Mouse (Mus musculus) ovary, postnatal 14 days (tissue): Measurements from ENCODE around the gene Mymk.

Experiments
- DNase-seq: peaks from one replicate; pipeline ENCODE4 v3.0.0; 2022; ENCODE audit warnings: low spot score

Gene Mymk

DNA sequence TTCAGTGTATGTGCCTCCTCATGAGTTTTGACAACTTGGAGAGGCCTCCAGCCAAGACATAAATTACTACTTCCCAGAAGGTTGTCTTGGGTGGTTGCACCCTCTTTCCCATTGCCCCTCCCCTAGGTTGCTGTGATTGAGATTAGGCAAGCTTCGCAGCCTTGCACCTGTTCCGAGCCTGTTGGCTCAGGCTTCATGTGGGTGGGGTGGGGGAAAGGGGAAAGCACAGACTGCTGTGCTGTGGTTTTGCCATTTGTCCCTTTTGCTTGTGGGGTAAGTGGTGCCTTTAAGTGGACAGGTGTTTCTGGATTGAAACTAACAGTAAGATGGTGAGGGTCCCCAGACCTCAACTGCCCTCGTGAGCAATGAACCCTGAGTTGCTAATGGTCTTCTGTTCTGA lies 36.0 kb downstream of the Mymk start:
- DNase-seq: no peak

DNA sequence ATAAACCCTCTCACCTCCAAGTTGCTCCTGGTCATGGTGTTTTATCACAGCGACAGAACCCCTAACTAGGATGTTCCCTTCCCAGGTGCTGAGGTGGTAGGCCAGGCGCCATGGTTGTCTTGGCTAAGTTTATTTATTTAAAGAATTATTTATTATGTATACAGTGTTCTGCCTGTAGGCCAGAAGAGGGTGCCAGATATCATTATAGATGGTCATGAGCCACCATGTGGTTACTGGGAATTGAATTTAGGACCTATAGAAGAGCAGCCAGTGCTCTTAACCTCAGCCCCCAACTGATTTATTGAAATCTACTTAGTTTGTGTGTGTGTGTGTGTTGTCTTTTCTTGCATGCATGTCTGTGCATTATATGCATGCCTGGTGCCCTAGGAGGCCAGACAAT lies 39.6 kb downstream of the Mymk start:
- no peak for DNase-seq

DNA sequence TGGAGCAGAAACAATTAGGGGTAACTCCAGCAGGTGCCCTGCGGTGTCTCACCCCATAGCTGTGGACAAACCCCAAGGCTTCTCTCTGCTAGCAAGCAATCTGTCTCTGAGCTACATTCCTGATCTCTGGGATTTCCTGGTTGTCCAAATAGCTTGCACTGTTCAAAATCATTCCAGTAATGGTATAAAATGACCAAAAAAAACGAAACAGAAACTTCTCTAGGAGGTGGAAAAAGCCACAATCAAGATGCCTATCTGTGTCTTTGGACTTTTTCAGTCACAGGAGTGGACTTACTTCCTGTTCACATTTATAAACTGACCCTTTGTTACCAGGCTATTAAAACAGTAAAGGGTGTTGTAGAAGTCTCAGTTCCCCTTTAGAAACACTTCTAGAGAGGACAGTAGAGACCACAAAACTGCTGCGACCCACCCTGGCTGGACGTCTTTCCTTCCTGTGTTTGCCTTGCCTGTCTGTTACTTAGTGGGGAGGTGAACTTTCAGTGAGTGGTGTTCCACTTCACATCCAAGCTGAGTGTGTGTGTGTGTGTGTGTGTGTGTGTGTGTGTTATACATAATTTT lies 43.5 kb downstream of the Mymk start:
- no peak for DNase-seq

DNA sequence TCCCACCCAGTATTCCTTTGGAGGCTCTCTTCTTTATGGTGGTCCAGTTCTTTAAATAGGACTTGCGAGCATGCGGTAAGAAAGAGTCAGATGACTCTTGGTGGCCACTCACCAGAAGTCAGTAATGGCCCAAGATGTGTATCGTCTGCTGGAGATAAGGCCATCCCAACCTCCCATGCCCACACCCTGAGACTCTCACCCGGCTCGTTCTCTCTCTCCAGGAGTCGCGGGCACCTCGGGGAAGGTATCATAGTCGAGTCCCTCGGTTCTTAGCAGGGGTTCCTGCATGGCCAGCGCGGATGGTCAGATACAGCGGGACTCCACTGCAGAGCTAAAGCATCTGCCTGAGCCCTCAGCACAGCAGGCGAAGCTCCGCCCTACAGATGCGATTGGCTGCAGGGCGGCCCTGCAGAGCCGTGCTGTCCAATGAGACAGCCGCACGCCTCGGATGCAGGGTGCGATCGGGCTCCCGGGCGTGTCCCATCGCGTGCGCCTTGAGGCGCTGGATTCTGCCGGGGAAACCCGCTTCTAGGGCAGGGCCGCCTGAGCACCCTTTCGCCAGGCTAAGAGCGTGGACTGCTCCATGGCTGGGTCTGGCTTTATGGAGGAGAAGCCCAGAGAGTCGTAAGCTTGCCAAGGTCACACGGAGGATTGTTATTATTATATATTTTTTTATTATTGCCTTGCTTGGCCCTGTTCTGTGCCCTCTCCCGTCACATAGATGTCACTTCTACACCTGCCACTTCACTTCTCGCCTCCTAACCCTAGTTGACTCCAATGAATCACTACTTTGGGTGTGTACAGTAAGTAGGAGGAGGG lies 44.2 kb downstream of the Mymk start, which contains the start of gene Slc2a6:
TSS of gene Slc2a6 (minus strand) at position 381 of the 819 bp plus-strand sequence.
- peak; percentile 65 for DNase-seq

DNA sequence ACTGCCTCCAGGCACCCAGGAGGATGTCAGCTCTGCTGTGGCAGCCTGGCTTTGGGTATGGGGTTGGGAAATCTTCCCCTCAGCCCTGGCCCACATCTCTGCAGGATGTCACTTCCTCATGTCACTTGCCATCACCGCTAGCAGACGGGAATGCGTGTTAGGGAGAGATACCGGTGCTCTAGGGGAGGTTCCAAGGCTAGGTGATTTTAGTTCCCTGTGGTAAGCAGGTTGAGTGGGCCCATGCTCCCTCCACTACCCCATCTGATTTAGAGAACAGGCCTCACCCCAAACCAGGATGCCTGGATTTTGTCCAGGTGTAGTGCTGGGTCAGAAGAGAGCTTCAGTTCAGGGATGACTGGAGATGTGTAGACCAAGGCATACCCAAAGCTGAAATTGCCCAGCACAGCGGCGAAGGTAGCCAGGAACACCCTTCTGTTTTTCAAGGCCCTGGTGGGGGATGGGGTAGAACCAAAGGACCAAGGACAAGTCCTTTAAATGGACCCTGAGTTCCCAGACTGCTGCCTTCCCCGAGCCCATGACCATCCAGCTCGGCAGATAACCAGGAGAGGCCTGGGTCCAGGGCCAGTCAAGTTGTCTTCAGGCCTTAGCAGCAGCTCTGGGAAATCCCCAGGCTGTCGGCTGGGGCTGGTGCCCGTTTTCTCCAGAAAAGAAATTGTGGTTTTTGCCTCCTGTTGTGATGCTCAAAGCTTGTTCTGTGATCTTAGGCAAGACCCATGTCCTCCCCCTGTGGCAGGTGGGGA lies 44.9 kb downstream of the Mymk start:
- DNase-seq: no peak

DNA sequence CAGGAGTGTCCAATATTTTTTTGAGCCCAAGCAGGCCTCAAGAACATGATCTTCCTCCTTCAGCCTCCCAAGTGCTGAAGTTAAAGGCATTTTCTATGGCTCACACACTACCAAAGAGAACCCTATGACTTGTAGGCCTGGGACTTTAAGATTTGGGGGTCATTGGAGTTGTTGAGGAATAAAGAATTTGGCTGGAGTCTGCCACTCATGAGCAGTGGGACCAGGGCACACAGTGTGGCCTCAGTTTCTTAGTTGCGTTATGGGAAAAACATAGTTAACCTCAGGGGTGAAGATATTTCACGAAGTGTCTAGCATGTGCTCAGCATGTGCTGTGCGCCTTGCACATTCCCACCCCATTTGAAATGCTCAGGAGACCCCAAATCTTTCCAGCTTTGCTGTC lies 45.6 kb downstream of the Mymk start:
- no peak for DNase-seq

DNA sequence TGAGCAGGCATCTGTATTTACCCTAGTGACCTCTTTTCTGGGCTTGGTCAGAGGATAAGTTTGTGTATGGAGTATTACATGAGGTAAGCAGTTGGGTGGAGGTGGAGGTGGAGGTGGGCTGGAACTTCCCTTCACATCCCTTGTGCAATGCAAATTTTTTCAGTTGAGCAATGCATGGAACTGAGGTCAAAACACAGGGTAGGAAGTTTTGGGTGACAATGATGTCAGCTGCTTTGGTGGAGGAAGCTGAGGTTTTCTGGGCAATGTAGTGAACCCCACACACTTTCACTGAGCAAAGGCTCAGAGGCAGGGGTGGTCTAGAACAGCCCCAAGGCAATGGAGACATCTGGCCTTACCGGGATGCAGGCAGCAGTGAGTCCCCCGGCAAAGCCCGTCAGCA lies 46.4 kb downstream of the Mymk start:
- no peak for DNase-seq

DNA sequence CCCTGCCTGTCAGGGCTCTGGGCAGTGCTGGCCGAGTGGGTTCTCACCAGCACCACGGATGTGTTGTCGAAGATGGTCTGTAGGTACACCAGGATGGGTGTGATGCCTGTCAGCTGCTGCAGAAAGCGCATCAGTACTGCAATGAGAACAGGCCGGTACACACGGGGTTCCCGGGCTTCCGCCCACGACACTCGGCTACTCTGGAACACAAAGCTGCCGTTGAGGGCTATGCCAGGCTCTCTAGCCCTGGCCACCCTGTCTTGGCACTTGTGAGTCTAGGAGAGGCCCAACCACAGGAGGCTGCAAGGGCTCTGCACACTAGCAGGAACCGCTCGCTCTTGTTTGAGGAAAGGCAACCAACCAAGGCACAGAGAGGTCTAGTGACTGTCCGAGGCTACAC lies 47.8 kb downstream of the Mymk start:
- no peak for DNase-seq

DNA sequence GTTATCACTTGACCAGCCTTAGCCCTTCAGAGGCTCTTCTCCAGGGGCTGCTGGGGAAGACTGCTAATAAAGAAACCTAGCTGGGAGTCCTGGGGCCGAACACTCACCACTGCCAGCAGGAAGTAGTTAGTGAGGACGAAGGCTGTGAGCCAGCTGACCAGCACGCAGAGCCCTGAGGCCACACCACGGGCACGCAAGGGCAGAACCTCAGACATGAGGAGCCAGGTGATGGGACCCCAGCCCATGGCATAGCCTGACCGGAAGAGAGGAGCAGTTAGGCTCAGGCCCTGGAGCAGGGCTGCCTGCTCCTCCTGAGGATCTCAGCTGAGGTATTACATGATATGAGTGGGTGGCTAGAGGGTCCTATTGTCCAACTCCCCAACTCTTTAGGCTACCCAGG lies 49.4 kb downstream of the Mymk start:
- DNase-seq: no peak

DNA sequence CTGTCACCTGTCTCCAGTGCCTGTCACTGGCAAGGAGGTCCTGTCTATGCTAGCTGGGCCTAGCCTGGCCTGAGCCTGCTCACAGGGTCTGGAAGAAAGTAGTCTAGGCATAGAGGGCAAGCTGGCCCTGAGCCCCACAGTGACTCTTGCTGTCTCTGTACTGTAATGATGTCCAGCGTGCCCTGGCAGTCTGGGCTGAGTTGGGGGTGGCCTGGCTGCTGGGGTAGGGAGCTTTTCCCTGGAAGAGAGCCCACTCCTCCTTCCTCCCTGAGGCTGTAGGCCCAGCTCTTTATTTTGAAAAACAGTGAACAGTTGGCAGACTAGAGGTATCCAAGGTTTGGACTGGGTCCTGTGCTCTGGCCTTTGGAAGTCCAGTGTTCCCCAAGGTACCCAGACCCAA lies 50.9 kb downstream of the Mymk start:
- DNase-seq: no peak

DNA sequence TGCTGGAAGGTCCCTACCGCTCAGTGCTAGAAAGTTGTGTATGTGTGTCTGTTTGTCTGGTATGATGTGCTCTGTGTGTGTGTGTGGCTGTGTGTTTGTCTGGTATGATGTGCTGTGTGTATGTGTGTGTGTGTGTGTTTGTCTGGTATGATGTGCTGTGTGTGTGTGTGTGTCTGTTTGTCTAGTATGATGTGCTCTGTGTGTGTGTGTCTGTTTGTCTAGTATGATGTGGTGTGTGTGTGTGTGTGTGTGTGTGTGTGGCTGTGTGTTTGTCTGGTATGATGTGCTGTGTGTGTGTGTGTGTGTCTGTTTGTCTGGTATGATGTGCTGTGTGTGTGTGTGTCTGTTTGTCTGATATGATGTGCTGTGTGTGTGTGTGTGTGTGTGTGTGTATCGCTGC lies 52.4 kb downstream of the Mymk start:
- DNase-seq: no peak

DNA sequence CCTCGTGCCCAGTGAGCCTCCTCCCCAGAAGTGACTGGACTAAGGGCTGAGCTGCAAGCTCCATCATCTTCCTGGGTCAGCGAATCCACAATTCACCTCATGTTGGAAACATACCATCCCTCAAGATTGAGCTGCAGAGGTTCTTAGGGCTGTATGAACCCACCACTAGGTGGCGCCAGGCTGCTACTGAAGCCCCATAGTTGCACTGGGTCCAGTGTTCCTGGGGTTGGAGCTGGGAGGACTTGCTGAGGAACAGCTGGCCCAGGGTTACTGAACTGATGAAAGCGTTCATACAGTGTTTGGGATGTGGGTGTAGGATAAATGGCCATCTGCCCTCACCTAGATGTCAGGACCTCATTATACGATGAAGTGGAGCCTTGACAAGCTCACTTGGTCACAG lies 54.2 kb downstream of the Mymk start:
- DNase-seq: peak; percentile 59
